Mouse (Mus musculus): Measurements from ENCODE around the gene Tasp1. TPM values are rescaled to one million over a fixed set of nuclear protein-coding genes. Genes with fewer than 3 reads are reported as not detected.

Gene Tasp1
- total and polyA plus RNA-seq, 3 experiments: 17.0 to 31.5 TPM; not detected in 1

DNA sequence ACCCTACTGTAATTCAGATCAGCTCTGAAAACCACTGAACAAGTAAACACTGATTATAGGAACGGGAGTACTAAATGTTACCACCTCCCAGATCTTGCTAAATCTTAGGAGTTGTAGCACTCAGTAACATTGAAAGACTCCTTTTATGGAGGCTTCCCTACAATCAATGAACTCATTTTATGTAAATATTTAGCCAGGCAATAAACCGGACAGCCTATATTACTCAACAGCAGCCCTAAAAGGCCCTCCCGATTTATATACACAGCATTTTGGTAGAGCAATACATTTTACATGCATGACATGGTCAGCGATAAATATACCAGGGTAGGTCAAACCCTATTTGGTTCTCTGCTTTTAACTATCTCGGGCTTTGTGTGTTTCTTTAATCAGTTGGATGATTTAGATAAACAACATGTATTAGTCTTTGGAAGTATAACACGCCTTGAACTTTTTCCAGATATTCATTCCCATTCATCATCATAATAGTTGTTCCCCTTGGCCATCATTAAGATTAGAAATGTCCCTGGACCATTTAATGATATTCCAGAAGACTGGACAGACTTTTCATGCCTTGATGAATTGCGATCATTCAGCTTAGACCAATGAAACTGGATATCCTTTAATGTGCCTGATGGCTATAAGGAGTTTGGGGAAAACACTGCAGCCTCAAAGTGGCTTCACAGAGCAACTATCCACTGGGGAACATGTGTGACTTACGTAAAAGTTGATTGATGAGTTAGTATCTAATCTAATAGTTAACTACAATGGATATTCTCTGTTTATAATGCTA, 244.8 kb downstream of the Tasp1 start:
- Histone ChIP-seq H3K36me3 (ENCODE audit: control insufficient read depth in 1 of 2, insufficient read depth in 2 of 2, low read length in 2 of 2) (no peaks in the 10 kb centered on the region), H3K27me3 (ENCODE audit: control insufficient read depth in 1 of 2, insufficient read depth in 2 of 2, low read length in 2 of 2) (no peaks in the 10 kb centered on the region), H3K27ac (ENCODE audit: control insufficient read depth, low read depth, low read length) (no peak overlapping the region), H3K9me3 (replicated peaks; ENCODE audit: insufficient read depth, low read length) (no peaks in the 10 kb centered on the region), H3K4me3 (ENCODE audit: control insufficient read depth in 1 of 2, insufficient read depth in 1 of 2, low read depth in 2 of 2, low read length in 2 of 2) (no peak overlapping the region), H3K9ac (ENCODE audit: control insufficient read depth, low read depth, low read length, poor library complexity, severe bottlenecking) (no peak overlapping the region), H3K4me1 (ENCODE audit: control insufficient read depth in 1 of 2, insufficient read depth in 2 of 2, low read length in 2 of 2) (no peaks in the 10 kb centered on the region), H3K79me2 (ENCODE audit: control insufficient read depth, insufficient read depth, low read length, poor library complexity) (no peaks in the 10 kb centered on the region)
- no peak for DNase-seq (ENCODE audit: low read depth, low spot score)
- TF ChIP-seq MAX (IDR thresholded peaks at IDR 0.05; ENCODE audit: low read length): no peak
- TF ChIP-seq USF1 (IDR thresholded peaks at IDR 0.05; ENCODE audit: low read depth, low read length): no peak
- no peak for TF ChIP-seq TCF12 (IDR thresholded peaks at IDR 0.05; ENCODE audit: low read depth, low read length)
- no peak for TF ChIP-seq BHLHE40 (IDR thresholded peaks at IDR 0.05; ENCODE audit: borderline replicate concordance, low read depth, low read length)
- no peak for TF ChIP-seq SIN3A (IDR thresholded peaks at IDR 0.05; ENCODE audit: low read length)
- no peak for TF ChIP-seq POLR2A (IDR thresholded peaks at IDR 0.05; ENCODE audit: control insufficient read depth in 1 of 2, insufficient read depth in 1 of 2, low read depth in 1 of 2, low read length in 2 of 2, poor library complexity in 1 of 2)
- no peak for TF ChIP-seq GATA1 (IDR thresholded peaks at IDR 0.05; ENCODE audit: low read depth, low read length)
- no peak for TF ChIP-seq E2F4 (IDR thresholded peaks at IDR 0.05; ENCODE audit: borderline replicate concordance, low read depth, low read length)
- TF ChIP-seq UBTF (IDR thresholded peaks at IDR 0.05; ENCODE audit: borderline replicate concordance, insufficient read depth, low read depth, low read length): no peak
- TF ChIP-seq MXI1 (IDR thresholded peaks at IDR 0.05; ENCODE audit: low read depth, low read length): no peak
- no peak for TF ChIP-seq CHD1 (IDR thresholded peaks at IDR 0.05; ENCODE audit: low read depth, low read length)
- TF ChIP-seq HCFC1 (IDR thresholded peaks at IDR 0.05; ENCODE audit: low read depth, low read length): no peak
- TF ChIP-seq POLR2AphosphoS2 (IDR thresholded peaks at IDR 0.05; ENCODE audit: low read length): no peak
- TF ChIP-seq USF2 (IDR thresholded peaks at IDR 0.05; ENCODE audit: borderline replicate concordance in 1 of 2, insufficient read depth in 1 of 2, low read depth in 1 of 2, low read length in 2 of 2): no peak
- no peak for TF ChIP-seq MYB (IDR thresholded peaks at IDR 0.05; ENCODE audit: low read depth, low read length)
- no peak for TF ChIP-seq SMC3 (IDR thresholded peaks at IDR 0.05; ENCODE audit: low read depth, low read length)
- no peak for TF ChIP-seq NELFE (IDR thresholded peaks at IDR 0.05; ENCODE audit: low read depth, low read length)
- no peak for TF ChIP-seq ELF1 (IDR thresholded peaks at IDR 0.05; ENCODE audit: low read depth, low read length)

DNA sequence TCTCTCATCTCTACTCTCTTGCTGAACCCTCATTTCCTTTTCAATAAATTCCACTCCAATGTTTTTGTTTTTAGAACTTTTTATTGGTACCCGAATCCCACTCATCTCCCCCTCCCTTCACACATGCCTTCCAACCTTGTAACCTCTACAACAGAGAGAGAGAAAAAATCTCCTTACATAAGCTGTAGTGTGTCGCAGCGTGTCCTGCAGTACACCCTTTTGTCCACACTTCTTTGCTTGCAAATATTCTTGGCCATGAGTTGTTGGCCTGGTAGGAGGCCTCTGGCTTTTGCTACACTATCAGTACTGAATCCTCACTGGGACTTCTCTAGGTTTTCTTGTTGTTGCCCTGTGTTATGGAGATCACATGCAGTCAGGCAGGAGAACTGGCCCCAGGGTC, 249.3 kb downstream of the Tasp1 start:
- Histone ChIP-seq H3K4me1 (ENCODE audit: control insufficient read depth in 1 of 2, insufficient read depth in 2 of 2, low read length in 2 of 2) (no peaks in the 10 kb centered on the region), H3K27me3 (ENCODE audit: control insufficient read depth in 1 of 2, insufficient read depth in 2 of 2, low read length in 2 of 2) (no peaks in the 10 kb centered on the region), H3K27ac (ENCODE audit: control insufficient read depth, low read depth, low read length) (no peak overlapping the region), H3K36me3 (ENCODE audit: control insufficient read depth in 1 of 2, insufficient read depth in 2 of 2, low read length in 2 of 2) (no peaks in the 10 kb centered on the region), H3K9me3 (replicated peaks; ENCODE audit: insufficient read depth, low read length) (no peaks in the 10 kb centered on the region), H3K79me2 (ENCODE audit: control insufficient read depth, insufficient read depth, low read length, poor library complexity) (no peaks in the 10 kb centered on the region), H3K9ac (ENCODE audit: control insufficient read depth, low read depth, low read length, poor library complexity, severe bottlenecking) (no peak overlapping the region), H3K4me3 (ENCODE audit: control insufficient read depth in 1 of 2, insufficient read depth in 1 of 2, low read depth in 2 of 2, low read length in 2 of 2) (no peak overlapping the region)
- DNase-seq (ENCODE audit: low read depth, low spot score): no peak
- no peak for TF ChIP-seq POLR2A (IDR thresholded peaks at IDR 0.05; ENCODE audit: control insufficient read depth in 1 of 2, insufficient read depth in 1 of 2, low read depth in 1 of 2, low read length in 2 of 2, poor library complexity in 1 of 2)
- no peak for TF ChIP-seq TAL1 (IDR thresholded peaks at IDR 0.05; ENCODE audit: low read length)
- no peak for TF ChIP-seq CTCF (IDR thresholded peaks at IDR 0.05 in 2 of 3, conservative IDR thresholded peaks at IDR 0.05 in 1 of 3; ENCODE audit: control insufficient read depth in 1 of 3, insufficient read depth in 1 of 3, low read depth in 2 of 3, low read length in 3 of 3, poor library complexity in 1 of 3, severe bottlenecking in 1 of 3)
- no peak for TF ChIP-seq ETS1 (IDR thresholded peaks at IDR 0.05; ENCODE audit: low read depth, low read length)
- no peak for TF ChIP-seq MAZ (IDR thresholded peaks at IDR 0.05; ENCODE audit: low read depth, low read length)
- no peak for TF ChIP-seq HCFC1 (IDR thresholded peaks at IDR 0.05; ENCODE audit: low read depth, low read length)
- no peak for TF ChIP-seq RCOR1 (IDR thresholded peaks at IDR 0.05; ENCODE audit: low read depth, low read length)
